Mouse (Mus musculus) regulatory T cell (primary cell): ENCODE results near the gene Gm44805.

Experiments
- in situ Hi-C: fragments of 300-600 bp; cut with MboI, MseI; formaldehyde crosslinking; loops from one replicate; pipeline ENCODE4 v1.15.1; 2025; ENCODE audit warnings: high pct_unique_total_duplicates

Gene Gm44805

DNA sequence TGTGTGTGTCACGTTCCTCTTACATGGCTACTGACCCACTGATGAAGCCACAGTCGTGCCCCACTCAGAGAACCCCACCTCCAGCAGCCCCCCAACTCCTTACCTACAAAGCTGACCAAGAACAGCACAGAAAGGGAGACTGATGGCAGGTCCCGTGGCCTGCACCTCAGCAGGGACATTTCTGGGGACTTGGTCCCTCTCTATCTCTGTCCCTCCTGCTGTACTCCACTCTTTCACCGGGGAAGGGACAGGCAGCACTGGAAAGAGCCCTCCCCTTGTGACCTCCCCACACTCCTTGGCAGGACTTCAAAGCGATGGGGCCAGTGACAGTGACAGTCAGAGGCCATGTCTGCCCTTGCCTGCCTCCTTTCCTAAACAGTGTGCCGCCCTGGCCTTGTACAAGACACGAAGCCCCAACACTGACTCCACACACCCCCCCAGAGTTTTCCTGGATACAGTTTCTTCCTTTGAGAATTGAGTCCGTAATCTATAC lies at the start of gene Gm44805, which contains the start of gene Apoc4:
TSS of gene Gm44805 (minus strand) at position 222 of the 493 bp plus-strand sequence.
TSS of gene Apoc4 (minus strand) at position 278 of the 493 bp plus-strand sequence.
- in situ Hi-C loops: no loop called here

DNA sequence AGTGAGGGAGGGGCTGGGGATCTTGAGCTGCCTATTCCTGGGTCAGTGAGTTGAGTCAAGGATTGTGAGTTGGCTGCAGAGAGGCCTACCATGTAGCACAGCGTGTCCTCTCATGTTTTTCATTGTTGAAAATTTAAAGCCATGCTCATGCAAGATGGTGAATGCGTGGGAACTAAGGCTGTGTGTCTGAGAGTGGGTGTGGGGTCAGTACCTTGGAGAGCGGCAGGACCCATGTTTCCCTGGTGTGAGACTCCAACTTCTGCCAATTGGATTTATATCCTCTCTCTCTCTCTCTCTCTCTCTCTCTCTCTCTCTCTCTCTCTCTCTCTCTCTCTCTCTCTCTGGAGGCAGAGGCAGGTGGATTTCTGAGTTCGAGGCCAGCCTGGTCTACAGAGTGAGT lies 45.3 kb upstream of the Gm44805 start:
- in situ Hi-C loops: no loop called here

DNA sequence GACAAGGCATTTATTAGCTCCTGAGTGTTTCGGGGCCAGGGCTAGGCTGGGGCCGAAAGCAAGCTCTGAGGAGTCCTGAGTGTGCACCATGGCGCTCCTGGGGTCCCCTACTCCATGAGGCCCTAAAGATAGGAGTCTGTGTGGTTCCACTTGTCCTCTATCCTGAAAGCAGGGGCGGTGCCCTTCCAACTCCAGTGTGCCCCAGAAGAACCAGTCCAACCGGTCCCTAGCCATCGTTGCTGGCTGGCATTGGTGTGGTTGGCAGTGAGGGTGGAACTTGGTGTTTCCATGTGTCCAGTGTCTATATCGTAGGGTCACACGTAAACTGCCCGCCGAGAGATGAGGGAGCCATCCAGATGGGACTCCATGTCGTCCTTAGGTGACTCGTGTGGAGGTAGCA lies 42.9 kb upstream of the Gm44805 start:
- in situ Hi-C loops: no loop called here

- in situ Hi-C loops: no loop called here
Measured at GRCm38 (mm10) chr7:19722754-19723195, 41.6 kb upstream of the Gm44805 start.

DNA sequence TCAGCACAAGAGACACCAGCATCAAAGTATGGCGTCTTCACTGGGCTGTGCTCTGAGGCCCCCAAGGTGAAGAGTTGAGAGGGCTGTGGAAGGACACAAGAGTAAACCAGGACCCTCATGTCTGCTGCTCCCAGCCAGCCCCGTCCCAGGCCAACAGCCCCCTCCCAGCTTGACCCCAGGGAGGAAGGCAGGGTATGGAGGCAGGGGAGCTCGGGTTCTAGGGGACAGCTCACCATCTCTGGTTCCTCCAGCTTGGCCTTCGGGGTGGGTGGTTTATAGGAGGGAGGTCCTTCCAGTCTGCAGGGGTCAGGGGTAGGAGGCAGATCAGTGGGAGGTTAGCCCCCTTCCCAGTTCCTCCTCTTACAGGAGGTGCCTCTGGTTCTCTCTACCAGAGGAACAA lies 38.0 kb upstream of the Gm44805 start:
- in situ Hi-C loops: no loop called here

DNA sequence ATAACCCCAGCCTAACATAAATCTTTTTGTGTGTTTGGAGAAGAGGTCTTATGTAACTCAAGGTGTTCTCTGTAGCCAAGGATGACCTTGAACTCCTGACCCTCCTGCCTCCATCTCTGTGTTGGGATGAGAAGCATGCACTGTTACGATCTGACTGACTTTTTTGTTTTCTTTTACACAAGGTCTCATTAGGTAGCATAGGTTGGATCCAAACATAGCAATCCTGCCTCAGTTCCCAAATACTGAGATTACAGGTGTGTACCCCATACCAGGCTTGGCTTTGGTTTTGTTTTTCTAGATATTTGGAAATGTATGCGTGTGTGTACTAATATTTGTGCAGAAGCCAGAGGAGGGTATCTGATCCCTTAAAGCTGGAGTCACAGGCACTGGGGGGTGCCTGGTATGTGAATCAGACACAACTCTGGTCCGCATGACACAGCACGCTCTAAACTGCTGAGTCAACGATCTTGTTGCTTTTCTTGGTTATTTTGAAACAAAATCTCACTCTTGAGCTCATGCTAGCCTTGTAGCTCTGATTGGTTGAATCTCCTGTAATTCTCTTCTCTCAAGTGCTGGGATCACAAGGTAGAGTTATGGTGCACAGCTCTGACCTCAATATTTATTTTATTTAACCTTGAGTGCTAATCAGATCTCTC lies 37.2 kb upstream of the Gm44805 start:
- in situ Hi-C loops: no loop called here

DNA sequence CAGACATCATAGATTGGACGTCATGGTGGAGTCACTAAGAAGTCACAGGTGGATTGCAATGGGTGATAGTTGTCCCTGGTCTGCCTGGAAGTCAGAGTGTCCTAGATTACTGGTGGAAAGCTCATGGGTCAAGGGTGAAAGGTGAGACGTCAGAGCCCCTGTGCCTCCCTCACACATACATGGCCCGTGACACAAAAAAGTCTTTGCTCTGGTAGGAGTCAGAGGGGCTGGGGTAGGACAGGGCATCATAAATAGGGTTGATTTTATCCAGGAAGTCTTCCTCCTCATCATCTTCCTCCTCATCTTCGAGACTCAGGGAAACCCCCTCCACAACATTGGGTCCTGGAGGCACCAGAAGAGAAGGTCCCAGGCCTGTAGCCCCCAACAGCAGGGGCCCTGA lies 36.1 kb upstream of the Gm44805 start:
- in situ Hi-C loops: no loop called here

DNA sequence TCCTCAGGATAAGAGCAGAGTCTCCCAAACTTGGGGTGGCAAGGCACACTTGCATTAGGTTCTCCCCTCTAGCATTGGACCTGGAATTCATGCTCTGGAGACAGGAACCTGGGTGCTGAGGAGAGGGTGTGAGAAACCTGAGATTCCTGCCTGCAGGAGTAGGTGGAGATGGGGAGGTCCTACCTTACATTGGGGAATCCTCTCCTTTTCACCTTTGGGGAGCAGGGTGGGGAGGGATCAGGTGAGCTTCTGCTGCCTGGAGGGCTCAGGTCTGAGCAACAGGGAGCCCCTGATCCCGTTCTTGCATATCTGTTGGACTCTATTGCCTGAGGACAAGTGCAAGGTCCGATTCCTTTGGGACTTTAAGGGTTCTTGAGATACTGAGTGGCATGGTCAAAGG lies 35.6 kb upstream of the Gm44805 start:
- in situ Hi-C loops: no loop called here

DNA sequence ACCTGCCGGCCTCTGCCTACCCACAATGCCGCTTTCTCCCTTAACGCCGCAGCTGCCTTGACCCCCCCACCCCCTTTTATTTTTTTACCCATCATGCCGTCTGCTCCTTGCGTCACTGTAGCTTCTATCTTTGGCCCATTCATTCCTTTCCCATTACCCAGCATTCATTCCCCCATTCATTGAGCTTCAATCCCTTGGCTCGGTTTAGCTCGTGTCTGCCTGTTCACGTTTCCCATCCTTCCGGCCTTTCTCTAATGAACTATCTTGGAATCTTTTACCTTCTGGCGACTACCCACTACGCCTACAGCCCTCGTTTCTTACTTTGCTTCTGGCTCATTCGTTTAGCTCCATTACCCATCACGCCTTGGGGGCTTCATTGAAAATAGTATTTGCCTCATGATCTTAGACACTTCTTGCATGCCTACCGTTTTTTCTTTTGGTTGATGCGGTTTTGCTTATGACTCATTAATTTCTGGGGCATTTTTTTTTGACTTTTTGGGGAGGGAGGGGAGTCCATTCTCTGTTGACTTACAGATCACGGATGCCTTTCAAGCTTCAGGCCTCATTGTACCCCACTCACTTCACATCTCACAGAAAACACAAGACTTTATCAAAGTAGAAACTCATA lies 34.9 kb upstream of the Gm44805 start:
- in situ Hi-C loops: no loop called here

- in situ Hi-C loops: no loop called here
Measured at GRCm38 (mm10) chr7:19715239-19716054, 34.2 kb upstream of the Gm44805 start, which contains the start of gene Tomm40. TSS of gene Tomm40 (minus strand) at chr7:19715438.

DNA sequence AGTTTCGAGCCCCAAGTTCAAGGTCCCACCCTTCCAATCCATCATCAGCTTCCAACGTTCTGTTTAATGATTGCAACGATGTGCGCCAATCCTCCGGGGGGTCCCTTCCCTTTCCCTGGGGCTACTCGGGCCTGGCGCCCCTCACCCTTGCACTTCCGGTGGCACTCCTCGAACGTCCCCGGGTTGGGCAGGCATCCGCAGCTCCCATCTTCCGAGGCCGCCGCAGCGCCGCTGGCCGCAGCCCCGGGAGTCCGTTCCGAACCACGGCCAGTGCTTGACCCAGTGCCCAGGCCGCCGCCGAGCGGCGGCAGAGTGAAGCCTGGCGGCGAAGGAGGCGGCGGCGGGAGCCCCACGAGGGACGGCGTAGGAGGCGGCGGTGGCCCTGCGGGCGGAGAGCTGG lies 33.6 kb upstream of the Gm44805 start:
- in situ Hi-C loops: loop anchor here (5.0 kb wide), 1 partner anchor 48 kb away; the partner anchor contains the start of gene Clptm1

DNA sequence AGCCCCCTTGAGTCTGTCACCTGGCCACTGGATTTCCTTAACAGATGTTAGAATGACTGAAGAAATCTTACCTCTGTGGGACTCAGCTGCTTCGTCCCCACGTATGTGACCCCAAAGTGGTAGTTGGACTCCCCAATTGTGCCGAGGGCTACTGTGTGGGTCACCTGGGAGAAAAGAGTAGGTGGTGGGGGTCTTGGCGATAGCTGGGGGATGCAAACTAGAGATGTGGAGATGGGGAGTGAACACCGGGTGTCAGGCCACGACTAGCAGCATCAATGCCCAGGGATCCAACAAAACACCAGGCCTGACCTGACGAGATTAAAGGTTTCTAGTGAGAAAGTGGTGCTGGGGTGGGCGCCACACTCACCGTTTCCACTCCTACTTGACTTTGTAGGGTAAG lies 32.4 kb upstream of the Gm44805 start:
- in situ Hi-C loops: loop anchor here (5.0 kb wide), 1 partner anchor 46 kb away; the partner anchor contains the start of gene Clptm1

DNA sequence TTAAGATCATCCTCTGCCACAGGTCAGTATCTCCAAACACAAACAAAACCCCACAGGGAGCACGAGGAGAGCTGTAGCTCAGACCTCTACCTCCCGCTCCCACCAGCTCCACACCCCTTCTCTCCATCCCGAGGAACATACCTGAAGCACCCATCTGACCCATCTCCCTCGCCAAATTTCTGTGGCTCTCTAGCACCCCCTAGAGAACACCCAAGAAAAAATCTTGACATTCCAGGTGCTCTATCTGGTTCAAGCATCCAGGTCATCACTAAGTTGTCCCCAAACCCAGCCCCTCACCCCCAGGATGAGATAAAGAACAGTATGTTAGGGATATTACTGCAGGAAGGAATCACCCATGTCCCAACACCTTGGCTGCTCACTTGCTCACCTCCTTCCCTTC lies 32.0 kb upstream of the Gm44805 start:
- in situ Hi-C loops: loop anchor here (5.0 kb wide), 1 partner anchor 46 kb away; the partner anchor contains the start of gene Clptm1

- in situ Hi-C loops: loop anchor here (5.0 kb wide), 1 partner anchor 45 kb away; the partner anchor contains the start of gene Clptm1
Measured at GRCm38 (mm10) chr7:19712414-19712813, 31.2 kb upstream of the Gm44805 start.

- in situ Hi-C loops: loop anchor here (5.0 kb wide), 1 partner anchor 43 kb away; the partner anchor contains the start of gene Clptm1
Measured at GRCm38 (mm10) chr7:19710650-19711049, 29.4 kb upstream of the Gm44805 start.

- in situ Hi-C loops: no loop called here
Measured at GRCm38 (mm10) chr7:19705271-19705670, 24.0 kb upstream of the Gm44805 start.

GRCm38 (mm10) chr7:19704475-19704874 lies 23.3 kb upstream of the Gm44805 start:
- in situ Hi-C loops: no loop called here

DNA sequence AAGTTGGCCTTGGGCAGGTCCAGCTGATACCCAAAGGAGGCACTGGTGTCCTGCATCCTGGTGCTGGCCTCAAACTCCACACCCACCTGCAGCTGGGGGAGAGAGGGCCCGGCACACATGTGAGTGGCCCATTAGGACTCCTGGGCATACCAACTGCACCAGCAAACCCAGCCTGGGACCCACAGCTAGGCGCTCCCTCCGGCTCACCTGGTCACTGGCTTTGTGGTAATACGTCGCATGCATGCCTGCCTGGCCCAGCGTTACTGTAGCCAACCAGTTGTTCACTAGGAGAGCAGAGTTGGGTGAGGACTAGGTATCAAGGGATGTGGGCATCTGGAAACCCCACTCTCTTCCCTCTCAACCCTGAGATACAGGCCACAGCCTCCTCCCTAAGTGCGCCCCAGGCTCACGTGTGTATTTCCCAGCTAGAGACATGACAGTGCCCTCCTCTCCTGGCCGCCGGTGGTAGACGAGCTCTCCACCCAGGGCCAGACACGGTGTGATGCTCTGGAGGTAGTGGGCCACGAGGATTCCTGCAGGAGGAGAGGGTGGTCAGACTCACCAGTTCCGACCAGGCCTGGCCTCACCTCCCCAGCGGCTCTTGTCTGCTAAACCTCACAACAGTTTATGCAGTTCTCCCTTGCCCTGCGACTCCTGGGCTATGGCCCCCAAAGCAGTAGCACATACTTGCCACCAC lies 21.8 kb upstream of the Gm44805 start:
- in situ Hi-C loops: no loop called here

GRCm38 (mm10) chr7:19701069-19701761 lies 20.0 kb upstream of the Gm44805 start:
- in situ Hi-C loops: no loop called here

DNA sequence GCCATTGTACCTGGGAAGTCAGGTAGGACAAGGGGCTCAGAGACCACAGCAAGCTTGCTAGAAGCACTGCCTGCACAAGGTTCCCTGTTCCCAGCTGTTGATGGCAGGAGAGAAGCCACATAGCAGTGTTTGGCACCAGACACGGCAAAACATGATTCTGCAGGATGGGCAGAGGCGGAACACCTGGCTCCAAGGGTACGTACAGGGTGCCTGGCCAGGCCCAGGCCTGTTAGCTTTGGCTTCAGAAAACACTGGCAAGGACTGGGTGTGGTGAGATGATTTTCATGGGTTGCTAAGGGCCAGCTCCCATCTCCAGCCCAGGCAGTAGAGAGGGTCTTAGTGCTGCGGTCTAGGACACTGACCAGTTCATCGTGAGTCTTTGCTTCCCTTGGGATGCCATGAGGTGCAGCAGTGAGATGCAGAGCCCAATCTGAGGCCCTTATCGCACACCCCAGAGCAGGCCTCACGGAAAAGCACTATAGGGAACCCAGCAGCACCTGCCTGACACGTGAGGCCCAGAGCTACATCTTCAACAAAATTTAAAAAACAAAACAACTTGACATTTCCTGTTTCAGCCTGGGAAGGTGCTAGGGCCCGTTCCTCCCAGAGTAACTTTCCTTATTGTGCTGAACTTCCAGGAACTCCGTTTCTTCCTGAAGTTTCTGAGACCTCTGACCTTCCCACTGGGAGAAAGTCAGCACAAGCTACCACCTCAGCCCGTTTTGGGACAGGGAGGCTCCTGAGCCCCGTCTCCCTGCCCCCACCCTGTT lies 19.3 kb upstream of the Gm44805 start:
- in situ Hi-C loops: no loop called here
